Mouse (Mus musculus): ENCODE data around the gene Pomgnt2. TPM values are rescaled to one million over a fixed set of nuclear protein-coding genes. Genes with fewer than 3 reads are reported as not detected.
A peak's percentile ranks its signal among the peaks of the same experiment; 100 is the strongest.

Pomgnt2 gene
- polyA plus RNA-seq, 1 experiment from 2014 or later, result 15.1 TPM

DNA sequence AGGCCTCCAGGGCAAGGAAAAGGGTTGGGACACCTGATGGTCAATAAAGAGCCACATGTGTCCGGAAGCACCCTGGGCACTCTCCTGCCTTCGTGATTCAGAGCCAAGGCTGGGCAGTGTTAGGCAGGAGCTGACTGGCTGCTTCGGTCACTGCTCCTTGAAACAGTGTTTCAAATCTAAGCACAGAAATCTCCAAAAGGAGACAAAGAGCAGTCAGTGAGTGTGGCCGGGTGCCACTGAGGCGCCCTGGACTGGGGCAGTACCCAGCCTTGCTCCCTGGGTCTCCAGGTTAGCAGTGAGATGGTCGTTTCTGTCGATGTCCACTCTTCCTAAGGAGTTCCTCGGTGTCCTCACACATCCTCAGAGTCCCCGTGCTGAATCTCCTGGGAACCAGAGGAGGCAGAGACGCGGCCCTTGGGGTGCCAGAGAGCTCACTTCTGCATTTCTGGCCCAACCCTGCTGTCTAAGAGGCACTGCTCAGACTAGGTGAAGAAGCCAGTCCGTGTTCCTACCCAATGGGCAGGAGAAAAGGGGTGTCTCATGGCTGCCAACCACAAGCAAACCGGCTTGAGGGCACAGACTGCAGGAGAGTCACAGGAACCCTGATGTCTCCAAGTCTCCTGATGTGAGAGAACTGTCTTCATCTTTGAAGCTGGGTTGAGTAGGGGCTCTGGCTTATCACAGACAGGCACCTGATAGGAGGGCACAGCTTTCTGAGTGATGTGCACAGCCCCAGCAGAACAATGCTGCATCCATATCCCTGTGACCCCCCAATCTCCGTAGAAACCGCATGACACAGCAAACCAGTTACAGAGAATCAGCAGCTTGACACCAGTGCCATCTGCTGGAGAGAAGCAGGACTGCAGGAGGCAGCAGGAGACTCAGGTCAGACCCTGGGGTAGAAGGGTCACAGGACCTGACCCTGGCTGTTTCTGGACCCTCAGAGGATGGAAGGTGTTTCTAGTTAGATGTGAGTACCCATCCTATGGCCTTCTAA is 12.1 kb downstream of the Pomgnt2 start:
- 0 out of 2 replicates have a peak overlapping the region, but pooled peaks have one; percentile 4 for H3K27ac ChIP-seq
- ATAC-seq (ENCODE audit: insufficient number of reproducible peaks, insufficient read depth, low FRiP score, low TSS enrichment, low read depth), result no peak
- WGBS, result 72% methylated on average over 15 of the region's 15 CpGs
- no peak overlapping the region for H3K4me2 ChIP-seq
- no peaks in the 10 kb centered on the region for H3K9me3 ChIP-seq
- H3K27me3 ChIP-seq, result no peaks in the 10 kb centered on the region
- no peak overlapping the region for H3K9ac ChIP-seq
- H3K36me3 ChIP-seq, result peaks cover 17% of the 10 kb centered on the region
- no peak overlapping the region for H3K4me3 ChIP-seq
- peaks cover 6% of the 10 kb centered on the region; the same call in 1 of the 2 replicates for H3K4me1 ChIP-seq

DNA sequence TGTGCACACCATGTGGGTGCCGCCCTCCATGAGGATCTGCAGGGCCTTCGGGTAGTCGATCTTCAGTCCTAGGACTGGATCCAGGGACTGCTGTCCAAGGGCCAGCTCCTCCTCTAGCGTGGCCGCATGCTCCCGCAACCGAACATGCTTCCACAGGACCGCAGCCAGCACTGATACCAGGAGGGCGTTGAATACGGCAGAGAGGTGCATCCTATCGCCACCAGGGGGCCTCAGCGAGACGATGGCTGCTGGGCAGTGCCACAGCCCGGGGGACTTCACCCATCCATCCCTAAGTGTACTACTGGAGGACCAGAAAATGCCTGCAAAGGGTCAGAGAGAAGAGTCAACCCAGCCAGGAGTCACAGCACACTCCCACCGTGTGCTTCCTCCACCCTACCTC is 13.4 kb downstream of the Pomgnt2 start:
- 61% methylated on average over 15 of the region's 15 CpGs for WGBS
- 0 out of 2 replicates have a peak, but pooled peaks have one; percentile 21 for ATAC-seq (ENCODE audit: insufficient number of reproducible peaks, insufficient read depth, low FRiP score, low TSS enrichment, low read depth)
- H3K9ac ChIP-seq, result no peak overlapping the region

DNA sequence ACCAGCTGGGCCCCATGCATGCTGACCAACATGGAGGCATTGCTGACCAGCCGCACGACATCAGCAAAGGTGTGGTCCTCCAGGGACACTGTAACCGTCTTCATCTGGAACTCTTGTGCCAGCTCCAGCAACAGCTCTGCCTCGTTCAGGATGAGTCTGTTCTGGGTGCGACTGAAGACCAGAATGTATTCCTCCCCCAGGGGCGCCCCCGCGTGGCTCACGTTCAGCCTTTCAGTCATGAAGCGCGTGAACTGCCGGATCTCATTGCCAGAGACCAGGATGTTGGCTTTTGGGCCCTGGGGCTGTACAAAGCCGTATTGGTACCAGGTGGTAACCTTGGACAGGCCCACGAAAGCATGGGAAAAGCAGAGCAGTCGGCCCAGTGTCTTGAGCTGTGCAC is 14.2 kb downstream of the Pomgnt2 start:
- H3K27ac ChIP-seq, result no peak overlapping the region
- no peaks in the 10 kb centered on the region for H3K27me3 ChIP-seq
- 90% methylated on average over 15 of the region's 15 CpGs for WGBS
- H3K36me3 ChIP-seq, result peaks cover 17% of the 10 kb centered on the region
- H3K4me1 ChIP-seq, result peaks cover 6% of the 10 kb centered on the region; the same call in 1 of the 2 replicates
- no peak overlapping the region for H3K9ac ChIP-seq
- H3K9me3 ChIP-seq, result no peaks in the 10 kb centered on the region
- no peak for ATAC-seq (ENCODE audit: insufficient number of reproducible peaks, insufficient read depth, low FRiP score, low TSS enrichment, low read depth)
- H3K4me3 ChIP-seq, result no peak overlapping the region
- no peak overlapping the region for H3K4me2 ChIP-seq

More for the DNA sequence above, 13.4 kb downstream of the Pomgnt2 start:
- Histone ChIP-seq H3K4me3 (no peak overlapping the region), H3K27ac (no peak overlapping the region), H3K4me1 (peaks cover 6% of the 10 kb centered on the region; the same call in 1 of the 2 replicates), H3K9me3 (no peaks in the 10 kb centered on the region), H3K4me2 (no peak overlapping the region), H3K36me3 (peaks cover 17% of the 10 kb centered on the region), H3K27me3 (no peaks in the 10 kb centered on the region)

DNA sequence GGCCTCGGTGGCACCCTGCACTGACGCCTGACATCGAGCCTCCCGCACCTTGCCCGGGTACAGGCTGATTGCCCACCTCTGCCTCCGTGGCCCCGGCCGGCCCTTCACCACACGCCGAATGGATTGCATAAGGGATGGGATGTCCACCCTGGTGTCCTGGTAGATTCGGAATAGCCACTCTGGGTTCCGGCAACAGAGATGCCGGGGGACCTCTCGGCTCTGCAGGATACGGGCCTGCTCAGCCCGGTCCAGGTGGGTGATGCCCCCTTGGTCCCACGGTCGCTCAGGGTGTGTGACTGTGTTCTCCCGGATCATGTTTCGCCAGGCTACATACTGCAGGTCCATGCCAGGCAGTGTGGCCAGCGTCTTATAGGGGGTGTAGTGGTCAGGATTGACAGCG is 14.7 kb downstream of the Pomgnt2 start:
- Histone ChIP-seq H3K27ac (no peak overlapping the region), H3K27me3 (no peaks in the 10 kb centered on the region), H3K9me3 (no peaks in the 10 kb centered on the region), H3K4me1 (peaks cover 6% of the 10 kb centered on the region; the same call in 1 of the 2 replicates), H3K4me3 (no peak overlapping the region), H3K36me3 (peaks cover 17% of the 10 kb centered on the region), H3K9ac (no peak overlapping the region), H3K4me2 (no peak overlapping the region)
- ATAC-seq (ENCODE audit: insufficient number of reproducible peaks, insufficient read depth, low FRiP score, low TSS enrichment, low read depth), result no peak
- 95% methylated on average over 22 of the region's 22 CpGs for WGBS

DNA sequence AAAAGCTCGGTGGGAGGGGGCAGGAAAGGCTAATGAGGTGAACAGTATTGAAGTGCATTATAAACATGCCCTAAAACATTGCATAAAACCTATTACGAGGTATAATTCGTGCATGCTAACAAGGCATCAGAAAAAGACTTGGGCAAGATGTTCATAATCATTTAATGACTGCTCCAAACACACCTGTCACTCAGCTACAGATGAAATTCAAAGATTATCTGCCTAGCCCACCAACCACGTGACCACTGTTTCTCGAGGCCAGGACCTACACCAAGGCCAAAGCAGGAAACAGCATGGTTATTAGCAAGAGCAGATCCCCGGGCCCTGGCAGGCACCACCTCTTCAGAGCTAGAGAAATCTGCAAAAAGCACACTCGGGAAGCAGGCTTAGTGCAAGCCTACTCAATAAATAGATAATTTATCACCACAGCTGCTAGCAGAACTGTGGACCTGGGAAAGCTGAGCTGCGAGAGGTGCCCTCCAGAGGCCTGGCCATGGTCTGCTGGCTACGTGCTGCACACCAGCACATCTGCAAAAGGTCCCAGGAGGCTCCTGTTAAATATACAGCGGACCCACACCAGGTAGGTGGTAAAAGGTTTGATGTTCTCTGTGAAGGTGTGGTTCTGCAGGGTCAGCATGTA is 15.3 kb downstream of the Pomgnt2 start:
- H3K4me2 ChIP-seq, result no peak overlapping the region
- H3K36me3 ChIP-seq, result peaks cover 17% of the 10 kb centered on the region
- no peak overlapping the region for H3K27ac ChIP-seq
- H3K9me3 ChIP-seq, result no peaks in the 10 kb centered on the region
- no peak overlapping the region for H3K4me3 ChIP-seq
- H3K27me3 ChIP-seq, result no peaks in the 10 kb centered on the region
- H3K9ac ChIP-seq, result no peak overlapping the region
- H3K4me1 ChIP-seq, result peaks cover 6% of the 10 kb centered on the region; the same call in 1 of the 2 replicates
- ATAC-seq (ENCODE audit: insufficient number of reproducible peaks, insufficient read depth, low FRiP score, low TSS enrichment, low read depth), result no peak
- 82% methylated on average over 10 of the region's 10 CpGs for WGBS

DNA sequence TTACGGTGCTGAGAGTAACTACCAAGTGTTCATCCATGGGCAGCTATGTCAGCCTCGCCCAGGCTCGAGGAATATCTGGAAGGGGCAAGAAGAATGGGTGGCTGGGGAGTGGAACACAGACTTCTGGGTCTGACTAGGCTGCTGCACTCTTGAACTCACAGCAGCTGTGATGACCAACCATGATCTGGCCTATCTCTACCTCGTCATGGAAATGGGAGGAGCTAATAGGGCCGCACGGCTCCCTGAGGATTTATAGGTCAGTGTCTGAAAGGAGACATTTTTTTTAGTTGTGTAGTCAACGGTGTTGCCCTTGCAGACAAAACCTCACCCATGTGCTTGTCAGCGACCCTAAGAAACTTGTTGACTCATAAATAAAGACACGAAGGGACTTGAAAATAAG is 15.9 kb downstream of the Pomgnt2 start:
- Histone ChIP-seq H3K27me3 (no peaks in the 10 kb centered on the region), H3K27ac (no peak overlapping the region), H3K4me2 (no peak overlapping the region), H3K36me3 (peaks cover 17% of the 10 kb centered on the region), H3K4me3 (no peak overlapping the region), H3K9ac (no peak overlapping the region), H3K4me1 (peaks cover 6% of the 10 kb centered on the region; the same call in 1 of the 2 replicates), H3K9me3 (no peaks in the 10 kb centered on the region)
- 87% methylated on average over 9 of the region's 9 CpGs for WGBS
- no peak for ATAC-seq (ENCODE audit: insufficient number of reproducible peaks, insufficient read depth, low FRiP score, low TSS enrichment, low read depth)

DNA sequence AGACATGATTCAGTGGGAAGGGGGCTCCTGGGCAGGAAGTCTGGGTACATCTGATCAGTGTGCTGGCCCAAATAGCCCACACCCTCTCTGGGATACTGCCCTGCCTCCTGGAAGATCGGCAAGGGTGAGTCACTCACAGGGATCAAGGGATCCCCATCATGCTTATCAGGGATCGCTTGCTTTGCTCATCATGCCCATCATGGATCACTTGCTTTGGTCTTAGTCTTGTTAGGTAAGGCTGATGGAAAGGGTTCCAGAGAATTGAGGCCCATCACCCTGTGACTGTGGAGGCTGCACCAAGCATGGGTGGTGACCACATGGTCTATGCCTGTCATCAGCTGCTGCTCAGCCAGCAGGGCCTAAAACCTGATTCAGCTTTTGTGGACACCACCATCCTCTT is 21.6 kb downstream of the Pomgnt2 start:
- peaks cover 8% of the 10 kb centered on the region for H3K4me1 ChIP-seq
- no peak for ATAC-seq (ENCODE audit: insufficient number of reproducible peaks, insufficient read depth, low FRiP score, low TSS enrichment, low read depth)
- H3K9ac ChIP-seq, result no peak overlapping the region
- 81% methylated on average over 2 of the region's 2 CpGs for WGBS
- no peaks in the 10 kb centered on the region for H3K9me3 ChIP-seq
- H3K27ac ChIP-seq, result no peak overlapping the region
- no peak overlapping the region for H3K4me3 ChIP-seq
- H3K36me3 ChIP-seq, result no peaks in the 10 kb centered on the region
- no peaks in the 10 kb centered on the region for H3K27me3 ChIP-seq
- H3K4me2 ChIP-seq, result no peak overlapping the region

DNA sequence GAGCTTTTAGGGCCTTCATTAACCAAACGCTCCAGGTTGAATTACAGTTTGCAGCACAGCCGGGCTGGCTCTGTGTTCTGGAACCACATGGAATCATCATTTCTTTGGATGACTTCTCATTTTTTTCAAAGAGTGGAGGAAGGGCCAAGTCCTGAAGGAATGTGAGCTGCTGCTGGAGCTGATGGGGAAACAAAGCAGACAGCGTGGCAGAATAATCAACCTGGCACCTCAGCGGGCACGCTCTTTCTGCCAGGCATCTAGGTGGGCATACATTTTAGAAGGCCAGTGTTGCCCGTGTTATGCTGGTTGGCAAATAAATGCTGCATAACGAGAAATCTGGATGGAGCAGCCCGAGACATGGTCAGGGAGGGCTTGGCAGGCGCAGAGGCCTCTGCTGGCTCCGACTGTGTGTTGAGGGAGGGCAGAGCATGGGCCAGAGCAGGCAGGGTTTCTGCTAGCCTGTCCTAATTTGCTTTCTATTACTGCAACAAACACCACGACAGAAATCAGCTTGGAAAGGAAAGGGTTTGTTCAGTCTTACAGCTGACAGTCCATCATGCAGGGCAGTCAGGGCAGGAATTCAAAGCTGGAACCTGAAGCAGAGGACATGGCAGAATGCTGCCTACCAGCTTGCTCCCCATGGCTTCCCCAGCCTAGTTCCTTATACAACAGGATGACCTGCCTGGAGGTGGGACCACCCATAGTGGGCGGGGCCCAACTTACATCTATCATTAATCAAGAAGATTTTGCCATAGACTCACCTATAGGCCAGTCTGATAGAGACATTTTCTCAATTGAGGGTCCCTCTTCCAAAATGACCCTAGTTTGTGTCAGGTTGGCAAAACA is 22.5 kb downstream of the Pomgnt2 start:
- Histone ChIP-seq H3K27ac (no peak overlapping the region), H3K4me2 (no peak overlapping the region), H3K9ac (no peak overlapping the region), H3K9me3 (no peaks in the 10 kb centered on the region), H3K36me3 (no peaks in the 10 kb centered on the region), H3K4me3 (no peak overlapping the region), H3K27me3 (no peaks in the 10 kb centered on the region), H3K4me1 (peaks cover 14% of the 10 kb centered on the region)
- ATAC-seq (ENCODE audit: insufficient number of reproducible peaks, insufficient read depth, low FRiP score, low TSS enrichment, low read depth), result no peak
- WGBS, result 84% methylated on average over 12 of the region's 12 CpGs

DNA sequence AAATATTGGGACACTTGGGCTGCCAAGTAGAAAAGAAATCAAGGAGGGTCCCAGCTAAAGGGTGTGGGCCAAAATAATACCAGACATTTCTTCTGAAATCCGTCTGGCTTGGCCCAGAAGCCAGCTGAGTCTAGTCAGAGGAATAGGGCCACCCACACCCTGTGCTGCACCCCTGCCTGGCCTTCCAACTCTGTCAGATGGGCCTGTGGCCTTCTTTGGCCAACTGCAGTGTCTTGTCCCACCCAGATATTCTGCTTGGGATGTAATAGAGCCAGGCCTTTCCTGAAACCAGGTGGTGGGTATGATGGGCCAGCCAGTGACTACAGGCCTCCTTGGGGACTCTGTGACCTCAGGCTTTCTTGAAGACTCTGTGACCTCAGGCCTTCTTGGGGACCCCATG is 23.7 kb downstream of the Pomgnt2 start:
- Histone ChIP-seq H3K9me3 (no peaks in the 10 kb centered on the region), H3K4me1 (peaks cover 14% of the 10 kb centered on the region), H3K36me3 (no peaks in the 10 kb centered on the region), H3K9ac (no peak overlapping the region), H3K27ac (no peak overlapping the region), H3K27me3 (no peaks in the 10 kb centered on the region), H3K4me3 (no peak overlapping the region), H3K4me2 (no peak overlapping the region)
- ATAC-seq (ENCODE audit: insufficient number of reproducible peaks, insufficient read depth, low FRiP score, low TSS enrichment, low read depth), result no peak
- 55% methylated on average over 1 of the region's 1 CpGs for WGBS

DNA sequence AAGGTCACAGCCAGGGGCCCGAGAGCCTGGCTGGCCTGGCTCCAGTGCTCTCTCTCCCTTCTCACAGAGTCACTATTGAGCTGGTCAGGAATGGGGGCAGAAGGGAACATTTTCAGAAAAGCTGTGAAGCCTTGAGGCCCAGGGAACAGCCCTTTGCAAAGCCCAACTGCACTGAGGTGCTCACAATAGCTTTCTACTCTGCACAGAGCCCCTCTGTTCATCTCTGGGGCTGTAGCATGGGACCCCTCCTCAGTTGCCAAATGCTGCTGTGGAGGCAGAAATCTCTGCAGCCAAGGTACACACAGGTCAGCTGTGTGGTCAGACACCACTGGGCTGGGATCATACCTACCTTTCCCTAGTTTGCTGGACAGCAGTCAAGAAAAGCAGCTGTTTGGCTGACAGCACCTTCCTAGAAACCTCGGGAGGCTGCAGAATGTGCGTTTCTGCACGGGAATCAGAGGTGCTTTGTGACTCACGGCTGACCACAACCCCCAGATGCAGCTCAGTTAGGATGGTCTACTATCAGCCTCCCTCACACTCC is 27.0 kb downstream of the Pomgnt2 start:
- Histone ChIP-seq H3K4me3 (no peak overlapping the region), H3K36me3 (no peaks in the 10 kb centered on the region), H3K27ac (peak overlapping the region; percentile 63), H3K9ac (no peak overlapping the region), H3K27me3 (no peaks in the 10 kb centered on the region), H3K4me1 (peaks cover 14% of the 10 kb centered on the region), H3K4me2 (no peak overlapping the region), H3K9me3 (no peaks in the 10 kb centered on the region)
- 56% methylated on average over 5 of the region's 5 CpGs for WGBS
- no peak for ATAC-seq (ENCODE audit: insufficient number of reproducible peaks, insufficient read depth, low FRiP score, low TSS enrichment, low read depth)

DNA sequence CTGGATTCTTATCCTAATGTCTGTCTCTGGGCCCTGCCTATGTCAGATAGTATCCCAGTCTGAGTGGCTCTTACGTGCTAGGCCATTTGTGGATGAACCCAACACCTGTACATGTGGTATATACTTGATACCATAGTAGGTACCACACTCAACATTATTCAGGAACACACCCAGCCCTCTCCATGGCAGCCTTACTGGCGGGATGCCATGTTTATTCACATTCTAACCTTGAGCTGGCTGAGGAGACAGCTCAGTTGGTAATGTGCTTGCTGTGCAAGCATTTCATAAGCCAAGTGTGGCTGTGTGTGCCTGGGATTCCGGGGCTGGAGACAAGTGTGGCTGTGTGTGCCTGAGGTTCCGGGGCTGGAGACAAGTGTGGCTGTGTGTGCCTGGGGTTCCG is 28.7 kb downstream of the Pomgnt2 start:
- H3K36me3 ChIP-seq, result no peaks in the 10 kb centered on the region
- H3K4me3 ChIP-seq, result no peak overlapping the region
- H3K4me2 ChIP-seq, result no peak overlapping the region
- H3K27ac ChIP-seq, result peak overlapping the region; percentile 34
- no peak overlapping the region for H3K9ac ChIP-seq
- WGBS, result 83% methylated on average over 5 of the region's 5 CpGs
- no peaks in the 10 kb centered on the region for H3K9me3 ChIP-seq
- ATAC-seq (ENCODE audit: insufficient number of reproducible peaks, insufficient read depth, low FRiP score, low TSS enrichment, low read depth), result no peak
- H3K27me3 ChIP-seq, result no peaks in the 10 kb centered on the region
- H3K4me1 ChIP-seq, result peaks cover 14% of the 10 kb centered on the region; the same call in 1 of the 2 replicates
